Mouse (Mus musculus) stomach, postnatal 0 days (tissue): ENCODE results near the gene Bod1l.

Experiments used
- CTCF ChIP-seq: IDR thresholded peaks from 2 replicates; pipeline ENCODE4 v1.5.1; 2016; ENCODE audit warnings: antibody characterized with exemption, low read depth, mild to moderate bottlenecking, moderate library complexity
- EP300 ChIP-seq: optimal IDR thresholded peaks from 2 replicates; pipeline ENCODE3; 2016; ENCODE audit warnings: antibody characterized with exemption

DNA sequence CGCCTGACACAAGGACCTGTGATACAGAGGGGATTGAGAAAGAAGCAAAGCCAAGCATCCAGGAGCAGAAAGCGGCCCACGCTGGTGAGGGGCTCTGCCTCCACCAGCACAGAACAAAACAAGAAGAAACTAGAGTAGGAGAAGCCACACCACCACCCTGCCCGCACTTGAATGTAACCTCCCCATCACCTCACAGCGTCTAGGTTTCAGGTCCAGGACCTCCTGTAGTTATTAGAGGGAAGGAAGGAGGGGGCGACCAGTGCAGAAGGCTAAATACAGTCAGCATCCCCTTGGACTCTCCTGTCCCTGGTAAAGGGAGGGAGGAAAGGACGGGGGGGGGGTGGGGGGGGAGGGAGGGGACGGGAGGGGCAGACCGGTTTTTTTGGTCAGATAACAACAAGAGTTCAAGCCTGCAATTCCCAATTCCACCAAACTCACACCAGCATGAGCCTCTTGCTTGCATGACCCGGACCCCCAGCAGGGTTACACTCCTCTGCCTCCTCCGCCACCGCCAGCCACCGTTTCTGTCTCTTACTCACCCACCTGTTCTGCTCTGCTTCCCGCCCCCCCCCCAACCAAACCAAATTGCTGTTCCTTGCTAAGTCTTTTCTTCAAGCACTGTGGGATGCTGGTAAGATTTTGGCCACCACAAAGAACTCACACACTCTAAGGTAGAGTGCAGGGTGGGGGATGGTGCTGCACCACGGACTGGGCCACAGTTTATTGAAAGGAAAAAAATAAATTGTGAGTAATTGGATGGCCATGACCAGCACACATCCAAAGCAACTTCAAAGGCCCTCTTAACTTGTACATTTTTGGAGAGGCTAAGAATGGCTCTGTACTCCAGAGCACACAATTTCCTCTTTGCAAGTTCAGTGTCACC, 99.0 kb downstream of the Bod1l start:
- TF ChIP-seq CTCF (no peak), EP300 (no peak)
